Comparison of ENCODE assay signal across 8 mouse cellular contexts in genomic region chr14:79467621-79468020, GRCm38 (mm10). TPM values are rescaled to one million over a fixed set of nuclear protein-coding genes. Genes with fewer than 3 reads are reported as not detected.
DNase-seq lines count a peak whose midpoint lies in the region; ATAC-seq and TF ChIP-seq lines count a peak whose summit lies in the region.
"Had no signal": no experiment of that assay in that cellular context is flagged by ENCODE, and none has a peak within 500 bp of the region (broad histone marks: within the 10 kb centered on the region; RNA-seq: fewer than 3 reads in every experiment).

No protein-coding gene starts in this region.

- H3K4me3 ChIP-seq in intestine, postnatal 0 days (ENCODE audit: low read depth, low read length), result no peak overlapping the region
- H3K4me3 ChIP-seq in intestine, embryonic 16.5 days (ENCODE audit: low read length), result no peak overlapping the region
- no peak overlapping the region for H3K4me3 ChIP-seq in ES-Bruce4 (ENCODE audit: low read depth, low read length)
- no peak overlapping the region for H3K4me3 ChIP-seq in limb, embryonic 10.5 days
- H3K4me3 ChIP-seq: limb, embryonic 13.5 days had no signal

- no peaks in the 10 kb centered on the region for H3K4me1 ChIP-seq in intestine, postnatal 0 days (replicated peaks; ENCODE audit: control insufficient read depth, insufficient read depth, low read length)
- no peaks in the 10 kb centered on the region for H3K4me1 ChIP-seq in intestine, embryonic 16.5 days (ENCODE audit: control insufficient read depth, insufficient read depth, low read length)
- H3K4me1 ChIP-seq in ES-Bruce4 (ENCODE audit: control insufficient read depth, insufficient read depth, low read length), result no peaks in the 10 kb centered on the region
- no peaks in the 10 kb centered on the region for H3K4me1 ChIP-seq in limb, embryonic 10.5 days
- H3K4me1 ChIP-seq: limb, embryonic 13.5 days had no signal

- TF ChIP-seq CTCF in intestine, postnatal 0 days (IDR thresholded peaks at IDR 0.05; ENCODE audit: low read depth), result peak; percentile 83
- TF ChIP-seq CTCF in ES-Bruce4 (IDR thresholded peaks at IDR 0.05; ENCODE audit: low read depth, low read length), result peak; percentile 66

- WGBS in intestine, postnatal 0 days, result 23% methylated on average over 3 of the region's 3 CpGs
- WGBS in intestine, embryonic 16.5 days, result 32% methylated on average over 3 of the region's 3 CpGs
- WGBS in limb, embryonic 10.5 days, result 33% methylated on average over 3 of the region's 3 CpGs

- no peak for TF ChIP-seq POLR2A in ES-Bruce4 (IDR thresholded peaks at IDR 0.05; ENCODE audit: insufficient read depth, low read length)

- no peak for TF ChIP-seq EP300 in ES-Bruce4 (IDR thresholded peaks at IDR 0.05; ENCODE audit: insufficient read depth, low read depth, low read length)

- no peaks in the 10 kb centered on the region for H3K9me3 ChIP-seq in intestine, postnatal 0 days (ENCODE audit: control insufficient read depth)
- H3K9me3 ChIP-seq in intestine, embryonic 16.5 days (ENCODE audit: control insufficient read depth, low read length), result no peaks in the 10 kb centered on the region
- H3K9me3 ChIP-seq in ES-Bruce4 (replicated peaks; ENCODE audit: control insufficient read depth, insufficient read depth, low read length, poor library complexity, severe bottlenecking), result no peaks in the 10 kb centered on the region
- no peaks in the 10 kb centered on the region for H3K9me3 ChIP-seq in limb, embryonic 10.5 days (replicated peaks)
- H3K9me3 ChIP-seq: limb, embryonic 13.5 days had no signal

- no peaks in the 10 kb centered on the region for H3K27me3 ChIP-seq in intestine, postnatal 0 days (replicated peaks; ENCODE audit: control insufficient read depth, insufficient read depth, low read length)
- no peaks in the 10 kb centered on the region for H3K27me3 ChIP-seq in intestine, embryonic 16.5 days (replicated peaks; ENCODE audit: control insufficient read depth, insufficient read depth, low read length)
- H3K27me3 ChIP-seq in ES-Bruce4 (ENCODE audit: control insufficient read depth, insufficient read depth, low read length, poor library complexity, severe bottlenecking), result no peaks in the 10 kb centered on the region
- H3K27me3 ChIP-seq in limb, embryonic 10.5 days (ENCODE audit: low read depth, poor library complexity, severe bottlenecking), result no peaks in the 10 kb centered on the region
- H3K27me3 ChIP-seq: limb, embryonic 13.5 days had no signal

- ATAC-seq in intestine, postnatal 0 days, result no peak
- ATAC-seq in intestine, embryonic 16.5 days, result no peak

- peaks cover 66% of the 10 kb centered on the region for H3K36me3 ChIP-seq in intestine, postnatal 0 days (ENCODE audit: control insufficient read depth, insufficient read depth)
- peaks cover 6% of the 10 kb centered on the region; the same call in 1 of the 2 replicates for H3K36me3 ChIP-seq in intestine, embryonic 16.5 days (ENCODE audit: control insufficient read depth, insufficient read depth, low read length)
- H3K36me3 ChIP-seq in ES-Bruce4 (ENCODE audit: control insufficient read depth, insufficient read depth, low read length, poor library complexity, severe bottlenecking), result peaks cover 35% of the 10 kb centered on the region
- peaks cover 94% of the 10 kb centered on the region for H3K36me3 ChIP-seq in limb, embryonic 10.5 days

- H3K9ac ChIP-seq in intestine, postnatal 0 days (ENCODE audit: low read depth, low read length), result no peak overlapping the region
- H3K9ac ChIP-seq in intestine, embryonic 16.5 days (ENCODE audit: low read depth, low read length), result no peak overlapping the region
- no peak overlapping the region for H3K9ac ChIP-seq in ES-Bruce4 (ENCODE audit: low read depth, poor library complexity, severe bottlenecking)
- H3K9ac ChIP-seq: limb, embryonic 13.5 days had no signal

- peak; percentile 42 for DNase-seq in adrenal gland, adult 2 months
- peak; percentile 65 for DNase-seq in gastrocnemius, postnatal 10 days
- DNase-seq in limb, embryonic 10.5 days (ENCODE audit: low spot score), result peak; percentile 54
- peak; percentile 39 for DNase-seq in right cerebral cortex, postnatal 25 days

- no peak overlapping the region for H3K27ac ChIP-seq in intestine, postnatal 0 days (ENCODE audit: low read depth, low read length)
- H3K27ac ChIP-seq in intestine, embryonic 16.5 days (ENCODE audit: low read length), result no peak overlapping the region
- H3K27ac ChIP-seq in ES-Bruce4 (ENCODE audit: insufficient read depth, low read length), result no peak overlapping the region
- no peak overlapping the region for H3K27ac ChIP-seq in limb, embryonic 10.5 days
- H3K27ac ChIP-seq: limb, embryonic 13.5 days had no signal

- no peak overlapping the region for H3K4me2 ChIP-seq in intestine, postnatal 0 days (replicated peaks; ENCODE audit: low read depth)
- no peak overlapping the region for H3K4me2 ChIP-seq in intestine, embryonic 16.5 days (ENCODE audit: low read depth, low read length)
- H3K4me2 ChIP-seq: limb, embryonic 13.5 days had no signal

RNA-seq across cellular contexts. Expression of gene Elf1, which starts 13.4 kb away (rescaled TPM):
- 19.2 and 20.0 TPM in 2 replicates for polyA plus RNA-seq in intestine, postnatal 0 days (2015; fragmentation: Nextera tagmentation; extraction: Ambion mirVana)
- polyA plus RNA-seq in intestine, embryonic 16.5 days (2015; fragmentation: Nextera tagmentation; extraction: Ambion mirVana), result 21.9 and 22.2 TPM in 2 replicates
- polyA plus RNA-seq in ES-Bruce4 (2011; ENCODE audit: insufficient read depth, insufficient read length, low read depth, missing spikeins), result 18.1 and 20.4 TPM in 2 replicates
- 10 to 100 TPM; 18.0 to 26.6 TPM for total RNA-seq in adrenal gland, adult 2 months (2021)
- polyA plus RNA-seq in adrenal gland, adult 2 months (2012; rRNA removed), result 6.5 and 7.5 TPM in 2 replicates
- total RNA-seq in gastrocnemius, postnatal 10 days (2021), result 10 to 100 TPM in 1 of 2 experiments, 1 to 10 TPM in 1; 8.7 to 11.3 TPM
- 3.6 and 5.8 TPM in 2 replicates for polyA plus RNA-seq in limb, embryonic 10.5 days (2016; fragmentation: Nextera tagmentation; extraction: Ambion mirVana)

RNA-seq across cellular contexts. Expression of gene Wbp4, which starts 13.7 kb away (rescaled TPM):
- 29.8 and 31.0 TPM in 2 replicates for polyA plus RNA-seq in intestine, postnatal 0 days (2015; fragmentation: Nextera tagmentation; extraction: Ambion mirVana)
- polyA plus RNA-seq in intestine, embryonic 16.5 days (2015; fragmentation: Nextera tagmentation; extraction: Ambion mirVana), result 26.9 and 31.3 TPM in 2 replicates
- 38.7 and 42.9 TPM in 2 replicates for polyA plus RNA-seq in ES-Bruce4 (2011; ENCODE audit: insufficient read depth, insufficient read length, low read depth, missing spikeins)
- total RNA-seq in adrenal gland, adult 2 months (2021), result 10 to 100 TPM; 37.9 to 41.6 TPM
- polyA plus RNA-seq in adrenal gland, adult 2 months (2012; rRNA removed), result 4.5 and 5.0 TPM in 2 replicates
- 10 to 100 TPM; 25.1 to 26.9 TPM for total RNA-seq in gastrocnemius, postnatal 10 days (2021)
- 39.2 and 41.0 TPM in 2 replicates for polyA plus RNA-seq in limb, embryonic 10.5 days (2016; fragmentation: Nextera tagmentation; extraction: Ambion mirVana)

RNA-seq across cellular contexts. Expression of gene Kbtbd6, which starts 16.0 kb away (rescaled TPM):
- 0.92 and 0.98 TPM in 2 replicates for polyA plus RNA-seq in intestine, postnatal 0 days (2015; fragmentation: Nextera tagmentation; extraction: Ambion mirVana)
- 1.5 and 1.8 TPM in 2 replicates for polyA plus RNA-seq in intestine, embryonic 16.5 days (2015; fragmentation: Nextera tagmentation; extraction: Ambion mirVana)
- 1.7 and 1.9 TPM in 2 replicates for polyA plus RNA-seq in ES-Bruce4 (2011; ENCODE audit: insufficient read depth, insufficient read length, low read depth, missing spikeins)
- total RNA-seq in adrenal gland, adult 2 months (2021), result under 1 TPM; 0.12 to 0.28 TPM
- polyA plus RNA-seq in adrenal gland, adult 2 months (2012; rRNA removed), result 0.51 and 0.55 TPM in 2 replicates
- under 1 TPM; 0.38 to 0.45 TPM for total RNA-seq in gastrocnemius, postnatal 10 days (2021)
- polyA plus RNA-seq in limb, embryonic 10.5 days (2016; fragmentation: Nextera tagmentation; extraction: Ambion mirVana), result 5.3 TPM in 2 replicates

RNA-seq across cellular contexts. Expression of gene Kbtbd7, which starts 41.3 kb away (rescaled TPM):
- polyA plus RNA-seq in intestine, postnatal 0 days (2015; fragmentation: Nextera tagmentation; extraction: Ambion mirVana), result 5.9 and 6.4 TPM in 2 replicates
- 6.2 and 6.7 TPM in 2 replicates for polyA plus RNA-seq in intestine, embryonic 16.5 days (2015; fragmentation: Nextera tagmentation; extraction: Ambion mirVana)
- 7.2 and 8.7 TPM in 2 replicates for polyA plus RNA-seq in ES-Bruce4 (2011; ENCODE audit: insufficient read depth, insufficient read length, low read depth, missing spikeins)
- 1 to 10 TPM; 6.0 to 9.1 TPM for total RNA-seq in adrenal gland, adult 2 months (2021)
- polyA plus RNA-seq in adrenal gland, adult 2 months (2012; rRNA removed), result 4.7 and 6.1 TPM in 2 replicates
- total RNA-seq in gastrocnemius, postnatal 10 days (2021), result 1 to 10 TPM; 8.6 to 9.2 TPM
- 11.4 and 13.0 TPM in 2 replicates for polyA plus RNA-seq in limb, embryonic 10.5 days (2016; fragmentation: Nextera tagmentation; extraction: Ambion mirVana)
